Mouse (Mus musculus) ES-E14 (cell line): Measurements from ENCODE around the gene Psmd7. TPM values are rescaled to one million over a fixed set of nuclear protein-coding genes. Genes with fewer than 3 reads are reported as not detected.

Source experiments
- DNase-seq: peaks from one replicate; pipeline ENCODE4 v3.0.0-alpha.2; 2013; ENCODE audit warnings: low read depth, low spot score
- H3K27ac ChIP-seq: 2 replicates; pipeline ENCODE4 v1.5.1; 2012; ENCODE audit warnings: low read depth, mild to moderate bottlenecking, low read length, moderate library complexity, mixed read lengths; ENCODE audit not compliant: poor library complexity, insufficient read depth, severe bottlenecking
- H3K36me3 ChIP-seq: 2 replicates; pipeline ENCODE4 v1.6.1; 2012; ENCODE audit warnings: mild to moderate bottlenecking, low read length, moderate library complexity, mixed read lengths; ENCODE audit not compliant: control insufficient read depth, poor library complexity, insufficient read depth, severe bottlenecking
- H3K4me1 ChIP-seq, 2 experiments: fragments of 150-350 bp in 1 of 2; sonication (generic) in 1 of 2; 2 replicates each; pipeline ENCODE4 v1.6.1; 2012; ENCODE audit warnings: low read length in 2 of 2, mild to moderate bottlenecking in 1 of 2, mixed read lengths in 1 of 2; ENCODE audit not compliant: control insufficient read depth in 2 of 2, insufficient read depth in 2 of 2, poor library complexity in 1 of 2
- H3K4me3 ChIP-seq, 2 experiments: fragments of 150-350 bp in 1 of 2; sonication (generic) in 1 of 2; 2 replicates each; pipeline ENCODE4 v1.5.1; 2012; ENCODE audit warnings: low read length in 2 of 2, low read depth in 1 of 2, mild to moderate bottlenecking in 1 of 2, mixed read lengths in 1 of 2; ENCODE audit not compliant: insufficient read depth in 1 of 2, poor library complexity in 1 of 2, severe bottlenecking in 1 of 2
- H3K9ac ChIP-seq: 2 replicates; pipeline ENCODE4 v1.6.1; 2012; ENCODE audit warnings: low read depth, mild to moderate bottlenecking, low read length, mixed read lengths; ENCODE audit not compliant: poor library complexity, insufficient read depth, severe bottlenecking
- H3K9me3 ChIP-seq: fragments of 150-350 bp; sonication (generic); 2 replicates; pipeline ENCODE4 v1.6.1; 2012; ENCODE audit warnings: low read depth, mild to moderate bottlenecking, low read length; ENCODE audit not compliant: control insufficient read depth, insufficient read depth
- CHD2 ChIP-seq: IDR thresholded peaks from 2 replicates; pipeline ENCODE4 v1.6.1; 2014; ENCODE audit warnings: mild to moderate bottlenecking, low read depth, low read length, inconsistent platforms
- HCFC1 ChIP-seq: IDR thresholded peaks from 2 replicates; pipeline ENCODE4 v1.6.1; 2012; ENCODE audit warnings: low read length, inconsistent platforms, borderline replicate concordance; ENCODE audit not compliant: insufficient read depth
- MAFK ChIP-seq: IDR thresholded peaks from 2 replicates; pipeline ENCODE4 v1.6.1; 2014; ENCODE audit warnings: mild to moderate bottlenecking, low read depth, low read length, inconsistent platforms; ENCODE audit not compliant: insufficient read depth
- ZC3H11A ChIP-seq: IDR thresholded peaks from 2 replicates; pipeline ENCODE4 v1.6.1; 2012; ENCODE audit warnings: low read depth, mild to moderate bottlenecking, inconsistent platforms, low read length, borderline replicate concordance
- ZNF384 ChIP-seq: IDR thresholded peaks from 2 replicates; pipeline ENCODE4 v1.6.1; 2012; ENCODE audit warnings: low read depth, low read length, inconsistent platforms
- in situ Hi-C, 2 experiments: fragments of 600-800 bp; cut with MboI; formaldehyde crosslinking; loops; one replicate each; pipeline ENCODE4 v1.15.1; 2025; ENCODE audit warnings: low sequenced_read_pairs in 2 of 2, inconsistent platforms in 1 of 2; ENCODE audit not compliant: unreplicated experiment in 2 of 2
- total RNA-seq: library from RNA; depleted of rRNA; stranded (reverse); fragments of 300-350 nt; gene quantifications from 2 replicates; pipeline ENCODE4 v1.2.3, GENCODE M21; 2012

Gene Psmd7
- total RNA-seq, 1 experiment: 150 TPM

- H3K27ac ChIP-seq: no peak overlapping the region
- DNase-seq: no peak
- H3K9me3 ChIP-seq: no peaks in the 10 kb centered on the region
- H3K4me3 ChIP-seq: no peak overlapping the region
- in situ Hi-C loops: no loop called here
- no peaks in the 10 kb centered on the region for H3K36me3 ChIP-seq
- TF ChIP-seq MAFK: no peak
- TF ChIP-seq ZC3H11A: no peak
- no peak for TF ChIP-seq ZNF384
- no peak for TF ChIP-seq HCFC1
- no peak for TF ChIP-seq CHD2
- H3K4me1 ChIP-seq: no peaks in the 10 kb centered on the region
- no peak overlapping the region for H3K9ac ChIP-seq
These were observed 33.8 kb upstream of the Psmd7 start for GRCm38 (mm10) chr8:107621930-107622623.

DNA sequence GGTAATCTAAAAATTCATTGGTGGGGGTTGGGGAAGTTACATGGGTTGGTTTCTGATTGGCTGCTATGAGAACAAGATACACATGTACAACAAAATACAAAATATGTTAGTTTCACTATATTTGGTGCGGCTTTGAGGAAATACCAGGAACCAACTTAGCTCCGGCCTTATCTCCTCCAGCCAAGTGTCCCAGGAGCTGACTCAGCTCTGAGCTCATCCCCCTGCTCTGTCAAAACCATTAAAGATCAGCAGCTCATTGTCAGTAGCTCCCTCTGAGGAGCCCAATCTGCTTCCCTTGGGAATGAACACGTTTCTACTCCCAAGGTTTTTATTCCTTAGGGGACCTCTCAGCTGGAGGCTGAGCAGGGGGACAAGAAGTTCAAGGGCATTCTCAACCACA, 32.9 kb upstream of the Psmd7 start:
- TF ChIP-seq CHD2: no peak
- 0 out of 2 replicates have a peak, but pooled peaks have one; percentile 13 for TF ChIP-seq MAFK
- no peak for TF ChIP-seq HCFC1
- in situ Hi-C loops: no loop called here
- DNase-seq: no peak
- no peaks in the 10 kb centered on the region for H3K4me1 ChIP-seq
- H3K36me3 ChIP-seq: no peaks in the 10 kb centered on the region
- H3K9ac ChIP-seq: no peak overlapping the region
- H3K4me3 ChIP-seq: no peak overlapping the region
- no peak overlapping the region for H3K27ac ChIP-seq
- no peaks in the 10 kb centered on the region for H3K9me3 ChIP-seq

- H3K9me3 ChIP-seq: no peaks in the 10 kb centered on the region
These were observed 30.2 kb upstream of the Psmd7 start for GRCm38 (mm10) chr8:107618499-107618898.

DNA sequence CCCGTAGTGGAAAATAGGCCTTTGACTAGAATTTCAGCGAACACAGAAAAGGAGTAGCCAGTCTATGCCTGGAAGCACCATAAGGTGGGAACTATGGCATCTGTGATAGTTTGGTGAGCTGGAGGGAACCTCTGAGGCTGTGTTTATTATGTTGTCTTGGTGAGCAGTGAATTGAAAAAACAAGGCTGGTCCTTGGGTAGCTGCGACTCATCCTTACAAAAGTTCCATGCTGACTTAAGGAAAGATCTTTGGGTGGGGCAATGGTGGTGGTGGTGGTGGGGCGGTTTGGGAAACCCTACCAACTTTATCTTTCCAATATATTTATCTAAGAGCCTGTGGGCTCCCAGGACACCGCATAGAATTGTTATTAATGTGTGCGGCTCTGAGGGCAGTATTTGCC, 25.1 kb upstream of the Psmd7 start:
- no peak overlapping the region for H3K4me3 ChIP-seq
- no peaks in the 10 kb centered on the region for H3K9me3 ChIP-seq
- TF ChIP-seq HCFC1 (no peak), ZNF384 (no peak), CHD2 (no peak), ZC3H11A (no peak), MAFK (no peak)
- H3K36me3 ChIP-seq: no peaks in the 10 kb centered on the region
- no peak overlapping the region for H3K27ac ChIP-seq
- in situ Hi-C loops: no loop called here
- DNase-seq: no peak
- no peak overlapping the region for H3K9ac ChIP-seq
- H3K4me1 ChIP-seq: peaks cover 0 to 3% of the 10 kb centered on the region in 2 experiments; a peak in 1 of 4 replicates

More at GRCm38 (mm10) chr8:107618499-107618898, 30.2 kb upstream of the Psmd7 start:
- Histone ChIP-seq H3K36me3 (no peaks in the 10 kb centered on the region), H3K4me3 (no peak overlapping the region), H3K27ac (no peak overlapping the region), H3K9ac (no peak overlapping the region), H3K4me1 (no peaks in the 10 kb centered on the region)
- in situ Hi-C loops: no loop called here
- TF ChIP-seq ZNF384 (peak; percentile 60; the same call in 1 of the 2 replicates), CHD2 (no peak)
- no peak for DNase-seq

DNA sequence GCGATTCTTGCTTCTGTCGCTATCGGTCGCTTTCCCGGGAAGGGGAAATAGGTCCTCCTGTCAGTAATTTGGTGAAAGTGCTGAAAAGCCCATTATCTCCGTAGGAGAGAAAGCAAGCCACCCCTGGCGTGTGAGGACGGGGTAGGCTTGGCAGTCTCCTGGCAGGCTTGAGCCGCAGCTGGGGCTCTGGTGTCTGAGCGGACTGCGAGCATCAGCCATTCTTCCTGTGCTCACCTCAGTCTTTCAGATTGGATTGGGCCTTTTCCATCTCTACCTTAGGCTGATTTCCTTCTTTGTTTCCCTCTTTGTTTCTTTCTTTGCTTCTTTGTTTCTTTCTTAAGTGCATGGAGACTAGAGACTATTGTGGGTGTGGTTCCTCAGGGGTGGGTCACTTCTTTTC, 22.6 kb upstream of the Psmd7 start:
- Histone ChIP-seq H3K9ac (0 out of 2 replicates have a peak overlapping the region, but pooled peaks have one; percentile 15), H3K27ac (peak overlapping the region; percentile 7; the same call in 1 of the 2 replicates), H3K4me3 (peak overlapping the region; percentile 5 to 38; a peak in 3 of 4 replicates), H3K36me3 (no peaks in the 10 kb centered on the region), H3K9me3 (no peaks in the 10 kb centered on the region), H3K4me1 (peaks cover 0 to 3% of the 10 kb centered on the region in 2 experiments; a peak in 1 of 4 replicates)
- in situ Hi-C loops: no loop called here
- TF ChIP-seq CHD2 (no peak), ZC3H11A (no peak), ZNF384 (no peak), MAFK (no peak), HCFC1 (no peak)
- no peak for DNase-seq
